Mouse (Mus musculus) spleen, adult 2 months (tissue): ENCODE data around the gene Lin37.

Source experiments
- CTCF ChIP-seq: fragments of 200-500 bp; IDR thresholded peaks from 2 replicates; pipeline ENCODE4 v1.5.1; 2011; ENCODE audit warnings: mild to moderate bottlenecking, inconsistent platforms; ENCODE audit not compliant: insufficient read depth, insufficient read length, insufficient replicate concordance; ENCODE audit errors: extremely low read depth
- POLR2A ChIP-seq: fragments of 200-500 bp; IDR thresholded peaks from 2 replicates; pipeline ENCODE4 v1.6.1; 2011; ENCODE audit warnings: low read depth, low read length, inconsistent platforms

- TF ChIP-seq CTCF (no peak), POLR2A (no peak; the same call in 1 of the 2 replicates)
These were observed 3.0 kb upstream of the Lin37 start for GRCm38 (mm10) chr7:30562526-30563116.
